Mouse (Mus musculus): ENCODE measurements at regions not wholly inside any gene's neighbourhood (a gene's known extent, or its start where the extent isn't known, plus 50 kb on each side); places are given as distances from the start of the nearest gene placed in this dataset.

- peak; percentile 21 for DNase-seq (ENCODE audit: low spot score)
These were observed 80.2 kb downstream of the Ednrb start for GRCm38 (mm10) chr14:103764047-103764446.

- DNase-seq (ENCODE audit: low spot score), result no peak
These were observed 80.8 kb downstream of the Ednrb start for GRCm38 (mm10) chr14:103763216-103764031.

GRCm38 (mm10) chr14:103759443-103759842 is 84.8 kb downstream of the Ednrb start:
- no peak for DNase-seq (ENCODE audit: low spot score)

All from embryo, embryonic 10 days (tissue).